Mouse (Mus musculus): Measurements from ENCODE around the gene Rad51d. TPM values are rescaled to one million over a fixed set of nuclear protein-coding genes. Genes with fewer than 3 reads are reported as not detected.
A peak's percentile ranks its signal among the peaks of the same experiment; 100 is the strongest.
"Not testable (repeated sequence)": the region's sequence is repeated elsewhere in the genome, so short reads cannot be mapped to it uniquely, and the experiment has no call there.

Gene Rad51d
- polyA plus RNA-seq, 1 experiment: 16.4 TPM

GRCm38 (mm10) chr11:82846079-82846436 lies 44.4 kb downstream of the Rad51d start:
- H3K4me3 ChIP-seq (ENCODE audit: insufficient read depth, low read length): peak overlapping the region; percentile 33
- TF ChIP-seq POLR2A (IDR thresholded peaks at IDR 0.05; ENCODE audit: borderline replicate concordance, low read depth, low read length): no peak
- no peak for TF ChIP-seq CTCF (IDR thresholded peaks at IDR 0.05; ENCODE audit: low read depth, low read length)
- H3K4me1 ChIP-seq (ENCODE audit: control insufficient read depth, insufficient read depth, low read length): peaks cover 23% of the 10 kb centered on the region
- peak overlapping the region; percentile 27; the same call in 1 of the 2 replicates for H3K27ac ChIP-seq (ENCODE audit: insufficient read depth, low read depth, low read length)

DNA sequence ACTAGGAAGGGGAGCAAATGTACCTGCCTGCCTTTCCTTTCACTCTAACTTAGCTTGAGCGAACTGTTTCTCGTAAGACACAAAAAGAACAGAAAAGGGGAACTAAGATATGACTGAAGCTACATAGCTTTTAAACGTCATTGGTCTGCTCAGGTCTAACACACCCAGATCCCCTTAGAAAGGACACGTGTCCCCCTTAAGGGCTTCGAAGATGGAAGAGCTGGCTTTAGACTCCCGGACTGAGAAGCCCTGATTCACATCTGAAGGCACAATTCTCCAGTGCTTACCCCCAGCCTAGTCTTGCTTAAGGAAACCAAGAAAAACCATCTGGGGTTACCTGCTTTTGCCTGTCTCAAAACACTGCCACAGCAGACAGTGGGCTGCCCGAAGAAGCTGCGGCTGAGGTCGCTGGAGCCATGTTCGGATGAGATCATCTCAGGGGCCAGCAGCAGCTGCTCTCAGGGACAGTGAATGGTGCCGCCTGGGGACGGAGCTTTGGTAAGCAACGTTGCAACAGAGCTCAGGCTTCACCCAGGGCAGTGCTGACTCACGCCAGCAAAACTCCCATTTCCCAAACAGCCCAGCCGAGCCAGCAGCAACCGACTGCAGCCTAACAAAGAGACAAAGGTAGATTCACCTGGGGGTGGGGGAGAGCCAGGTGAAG lies 44.9 kb downstream of the Rad51d start:
- TF ChIP-seq POLR2A (IDR thresholded peaks at IDR 0.05; ENCODE audit: borderline replicate concordance, low read depth, low read length): no peak
- no peak for TF ChIP-seq CTCF (IDR thresholded peaks at IDR 0.05; ENCODE audit: low read depth, low read length)
- Histone ChIP-seq H3K4me3 (ENCODE audit: insufficient read depth, low read length) (peak overlapping the region; percentile 51), H3K27ac (ENCODE audit: insufficient read depth, low read depth, low read length) (peak overlapping the region; percentile 34), H3K4me1 (ENCODE audit: control insufficient read depth, insufficient read depth, low read length) (peaks cover 28% of the 10 kb centered on the region)

GRCm38 (mm10) chr11:82844771-82845414 lies 45.5 kb downstream of the Rad51d start:
- Histone ChIP-seq H3K4me3 (ENCODE audit: insufficient read depth, low read length) (peak overlapping the region; percentile 51), H3K4me1 (ENCODE audit: control insufficient read depth, insufficient read depth, low read length) (peaks cover 34% of the 10 kb centered on the region), H3K27ac (ENCODE audit: insufficient read depth, low read depth, low read length) (no peak overlapping the region)
- TF ChIP-seq CTCF (IDR thresholded peaks at IDR 0.05; ENCODE audit: low read depth, low read length) (no peak), POLR2A (IDR thresholded peaks at IDR 0.05; ENCODE audit: borderline replicate concordance, low read depth, low read length) (no peak)

DNA sequence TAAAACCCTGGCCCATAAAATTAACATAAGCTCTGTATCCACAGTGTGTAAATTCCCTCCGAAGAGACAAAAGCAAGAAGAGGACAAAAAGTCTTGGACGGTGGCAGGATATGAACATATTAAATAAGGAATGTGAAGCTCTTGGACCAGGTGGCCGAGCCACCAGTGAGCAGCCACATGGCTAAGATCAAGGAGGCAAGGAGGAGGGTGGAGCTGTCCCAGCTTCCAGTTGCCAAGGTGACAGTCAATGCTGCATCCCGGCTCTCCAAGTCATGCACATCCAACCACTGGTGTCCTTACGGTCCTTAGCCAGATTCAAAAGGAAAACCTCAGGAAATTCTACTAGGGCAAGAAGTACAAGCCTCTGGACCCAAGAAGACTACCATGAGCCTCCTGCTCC lies 51.9 kb downstream of the Rad51d start:
- H3K27ac ChIP-seq (ENCODE audit: insufficient read depth, low read depth, low read length): no peak overlapping the region
- TF ChIP-seq CTCF (IDR thresholded peaks at IDR 0.05; ENCODE audit: low read depth, low read length) (no peak), POLR2A (IDR thresholded peaks at IDR 0.05; ENCODE audit: borderline replicate concordance, low read depth, low read length) (no peak)
- no peak overlapping the region for H3K4me3 ChIP-seq (ENCODE audit: insufficient read depth, low read length)
- H3K4me1 ChIP-seq (ENCODE audit: control insufficient read depth, insufficient read depth, low read length): peaks cover 43% of the 10 kb centered on the region

- no peak overlapping the region for H3K27ac ChIP-seq (ENCODE audit: insufficient read depth, low read depth, low read length)
- no peak overlapping the region for H3K4me3 ChIP-seq (ENCODE audit: insufficient read depth, low read length)
- peaks cover 40% of the 10 kb centered on the region for H3K4me1 ChIP-seq (ENCODE audit: control insufficient read depth, insufficient read depth, low read length)
- TF ChIP-seq CTCF (IDR thresholded peaks at IDR 0.05; ENCODE audit: low read depth, low read length) (no peak), POLR2A (IDR thresholded peaks at IDR 0.05; ENCODE audit: borderline replicate concordance, low read depth, low read length) (no peak)
These were observed 52.6 kb downstream of the Rad51d start for GRCm38 (mm10) chr11:82837848-82838247.

DNA sequence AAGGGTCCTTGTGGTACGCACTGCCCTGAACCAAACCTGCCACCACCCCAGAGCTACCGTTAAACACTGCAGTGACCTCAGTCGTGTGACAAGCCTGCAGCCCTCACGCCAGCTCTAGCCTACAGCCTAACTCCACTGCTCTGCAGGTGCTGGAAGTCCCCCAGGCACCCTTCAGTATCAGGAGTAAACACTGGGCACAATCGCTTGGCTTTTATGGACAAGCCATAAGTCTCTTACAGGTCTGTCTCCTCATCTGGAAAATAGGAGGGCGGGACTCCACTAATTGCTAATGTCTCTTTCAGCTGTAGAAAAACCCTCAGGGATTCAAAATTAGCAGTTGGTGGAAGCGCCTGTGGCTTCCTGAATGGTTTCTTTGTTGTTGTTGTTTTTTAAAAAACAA lies 53.2 kb downstream of the Rad51d start:
- Histone ChIP-seq H3K4me1 (ENCODE audit: control insufficient read depth, insufficient read depth, low read length) (peaks cover 36% of the 10 kb centered on the region), H3K27ac (ENCODE audit: insufficient read depth, low read depth, low read length) (no peak overlapping the region), H3K4me3 (ENCODE audit: insufficient read depth, low read length) (no peak overlapping the region)
- TF ChIP-seq CTCF (IDR thresholded peaks at IDR 0.05; ENCODE audit: low read depth, low read length) (no peak), POLR2A (IDR thresholded peaks at IDR 0.05; ENCODE audit: borderline replicate concordance, low read depth, low read length) (no peak)

- peaks cover 32% of the 10 kb centered on the region for H3K4me1 ChIP-seq (ENCODE audit: control insufficient read depth, insufficient read depth, low read length)
- H3K4me3 ChIP-seq (ENCODE audit: insufficient read depth, low read length): no peak overlapping the region
- no peak overlapping the region for H3K27ac ChIP-seq (ENCODE audit: insufficient read depth, low read depth, low read length)
- TF ChIP-seq POLR2A (IDR thresholded peaks at IDR 0.05; ENCODE audit: borderline replicate concordance, low read depth, low read length): no peak
- TF ChIP-seq CTCF (IDR thresholded peaks at IDR 0.05; ENCODE audit: low read depth, low read length): no peak
These were observed 54.6 kb downstream of the Rad51d start for GRCm38 (mm10) chr11:82835616-82836432.

DNA sequence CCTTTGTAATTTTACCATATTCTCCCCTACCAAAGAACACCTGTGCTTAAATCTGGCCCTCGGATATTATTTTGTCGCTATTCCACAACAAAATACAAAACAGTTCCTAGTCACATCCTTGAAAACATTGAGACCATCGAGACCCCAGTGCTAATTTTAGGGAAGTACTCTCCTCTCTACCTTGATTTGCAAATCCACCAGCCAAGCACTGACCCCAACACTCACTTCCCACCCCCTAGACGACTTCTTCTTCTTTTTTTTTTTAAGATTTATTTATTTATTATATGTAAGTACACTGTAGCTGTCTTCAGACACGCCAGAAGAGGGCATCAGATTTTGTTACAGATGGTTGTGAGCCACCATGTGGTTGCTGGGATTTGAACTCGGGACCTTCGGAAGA lies 56.1 kb downstream of the Rad51d start:
- not testable (repeated sequence) for H3K4me3 ChIP-seq (ENCODE audit: insufficient read depth, low read length); H3K27ac ChIP-seq (ENCODE audit: insufficient read depth, low read depth, low read length)
- H3K4me1 ChIP-seq (ENCODE audit: control insufficient read depth, insufficient read depth, low read length): peaks cover 21% of the 10 kb centered on the region

GRCm38 (mm10) chr11:82833929-82834328 lies 56.5 kb downstream of the Rad51d start:
- peaks cover 21% of the 10 kb centered on the region for H3K4me1 ChIP-seq (ENCODE audit: control insufficient read depth, insufficient read depth, low read length)
- no peak overlapping the region for H3K4me3 ChIP-seq (ENCODE audit: insufficient read depth, low read length)
- H3K27ac ChIP-seq (ENCODE audit: insufficient read depth, low read depth, low read length): no peak overlapping the region
- no peak for TF ChIP-seq CTCF (IDR thresholded peaks at IDR 0.05; ENCODE audit: low read depth, low read length)
- TF ChIP-seq POLR2A (IDR thresholded peaks at IDR 0.05; ENCODE audit: borderline replicate concordance, low read depth, low read length): no peak

- H3K4me3 ChIP-seq (ENCODE audit: insufficient read depth, low read length); H3K27ac ChIP-seq (ENCODE audit: insufficient read depth, low read depth, low read length): not testable (repeated sequence)
- peaks cover 15% of the 10 kb centered on the region for H3K4me1 ChIP-seq (ENCODE audit: control insufficient read depth, insufficient read depth, low read length)
These were observed 58.0 kb downstream of the Rad51d start for GRCm38 (mm10) chr11:82832402-82832801.

Data from bone marrow macrophage, adult 2 months (primary cell).